Mouse (Mus musculus) activated CD4-positive, CD25-positive, alpha-beta regulatory T cell, adult 4 months (primary cell): Measurements from ENCODE around the gene Lrch3. TPM values are rescaled to one million over a fixed set of nuclear protein-coding genes. Genes with fewer than 3 reads are reported as not detected.
"Not testable (repeated sequence)": the region's sequence is repeated elsewhere in the genome, so short reads cannot be mapped to it uniquely, and the experiment has no call there.

Experiments
- ATAC-seq: one replicate; pipeline ENCODE4 v1.8.0; 2017
- polyA plus RNA-seq, 2 experiments: library from polyadenylated mRNA; unstranded; fragments of 100-300 nt; shearing (Covaris generic); gene quantifications; one replicate each; pipeline ENCODE4 v1.2.1; 2017

Lrch3 gene
- polyA plus RNA-seq, 2 experiments from 2014 or later = 20.5 to 21.4 TPM

GRCm38 (mm10) chr16:32915292-32916068 is 1.6 kb downstream of the Lrch3 start:
- peak; percentile 48 for ATAC-seq

GRCm38 (mm10) chr16:32926629-32927028 is 12.7 kb downstream of the Lrch3 start:
- not testable (repeated sequence) for ATAC-seq

GRCm38 (mm10) chr16:32927044-32927443 is 13.1 kb downstream of the Lrch3 start:
- no peak for ATAC-seq

- no peak for ATAC-seq
Observed at GRCm38 (mm10) chr16:32929918-32930317, 16.0 kb downstream of the Lrch3 start.

- peak; percentile 40 for ATAC-seq
Observed at GRCm38 (mm10) chr16:32934470-32934869, 20.6 kb downstream of the Lrch3 start.

- no peak for ATAC-seq
Observed at GRCm38 (mm10) chr16:32935088-32935487, 21.2 kb downstream of the Lrch3 start.

- no peak for ATAC-seq
Observed at GRCm38 (mm10) chr16:32937358-32937757, 23.5 kb downstream of the Lrch3 start.

GRCm38 (mm10) chr16:32939301-32939700 is 25.4 kb downstream of the Lrch3 start:
- not testable (repeated sequence) for ATAC-seq

- not testable (repeated sequence) for ATAC-seq
Observed at GRCm38 (mm10) chr16:32939716-32940115, 25.8 kb downstream of the Lrch3 start.

- ATAC-seq = not testable (repeated sequence)
Observed at GRCm38 (mm10) chr16:32941226-32941625, 27.3 kb downstream of the Lrch3 start.

GRCm38 (mm10) chr16:32942694-32943093 is 28.8 kb downstream of the Lrch3 start:
- ATAC-seq = no peak

- no peak for ATAC-seq
Observed at GRCm38 (mm10) chr16:32945379-32945778, 31.5 kb downstream of the Lrch3 start.

GRCm38 (mm10) chr16:32948016-32948415 is 34.1 kb downstream of the Lrch3 start:
- no peak for ATAC-seq

- ATAC-seq = no peak
Observed at GRCm38 (mm10) chr16:32948656-32949055, 34.8 kb downstream of the Lrch3 start.

- ATAC-seq = peak; percentile 17
Observed at GRCm38 (mm10) chr16:32949281-32949680, 35.4 kb downstream of the Lrch3 start.

GRCm38 (mm10) chr16:32951074-32951473 is 37.2 kb downstream of the Lrch3 start:
- ATAC-seq = no peak

- ATAC-seq = peak; percentile 92
Observed at GRCm38 (mm10) chr16:32953806-32954205, 39.9 kb downstream of the Lrch3 start.

GRCm38 (mm10) chr16:32954304-32954703 is 40.4 kb downstream of the Lrch3 start:
- peak; percentile 48 for ATAC-seq

GRCm38 (mm10) chr16:32956889-32957288 is 43.0 kb downstream of the Lrch3 start:
- ATAC-seq = no peak

- peak; percentile 57 for ATAC-seq
Observed at GRCm38 (mm10) chr16:32972535-32972934, 58.6 kb downstream of the Lrch3 start.

- no peak for ATAC-seq
Observed at GRCm38 (mm10) chr16:32973047-32973446, 59.1 kb downstream of the Lrch3 start.

GRCm38 (mm10) chr16:32980227-32980626 is 66.3 kb downstream of the Lrch3 start:
- no peak for ATAC-seq

- no peak for ATAC-seq
Observed at GRCm38 (mm10) chr16:32981405-32981804, 67.5 kb downstream of the Lrch3 start.

GRCm38 (mm10) chr16:32984631-32985030 is 70.7 kb downstream of the Lrch3 start:
- ATAC-seq = no peak

GRCm38 (mm10) chr16:32992158-32992557 is 78.3 kb downstream of the Lrch3 start:
- no peak for ATAC-seq
